Mouse (Mus musculus): ENCODE results near the gene Slc25a21. TPM values are rescaled to one million over a fixed set of nuclear protein-coding genes. Genes with fewer than 3 reads are reported as not detected.

Slc25a21 gene
- polyA plus RNA-seq, 1 experiment = 20.3 TPM

DNA sequence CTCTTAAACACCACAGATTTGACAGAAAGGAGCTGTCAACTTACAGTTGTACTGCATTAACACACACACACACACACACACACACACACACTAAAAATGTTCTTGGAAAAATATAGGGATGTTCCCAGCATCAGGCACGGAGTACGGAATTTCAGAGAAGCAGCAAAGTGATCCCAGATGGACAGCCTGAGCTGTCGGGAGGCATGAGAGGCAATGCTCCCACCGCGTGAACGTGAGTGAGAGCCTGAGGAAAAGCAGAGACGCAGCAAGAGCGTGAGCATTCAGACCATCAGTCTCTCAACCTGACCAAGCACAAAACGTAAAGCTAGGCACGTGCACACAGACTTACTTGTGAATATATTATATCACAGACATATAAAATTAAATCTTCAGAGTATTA, 81.8 kb downstream of the Slc25a21 start:
- TF ChIP-seq GATA1 (IDR thresholded peaks at IDR 0.05; ENCODE audit: low read length) = no peak

DNA sequence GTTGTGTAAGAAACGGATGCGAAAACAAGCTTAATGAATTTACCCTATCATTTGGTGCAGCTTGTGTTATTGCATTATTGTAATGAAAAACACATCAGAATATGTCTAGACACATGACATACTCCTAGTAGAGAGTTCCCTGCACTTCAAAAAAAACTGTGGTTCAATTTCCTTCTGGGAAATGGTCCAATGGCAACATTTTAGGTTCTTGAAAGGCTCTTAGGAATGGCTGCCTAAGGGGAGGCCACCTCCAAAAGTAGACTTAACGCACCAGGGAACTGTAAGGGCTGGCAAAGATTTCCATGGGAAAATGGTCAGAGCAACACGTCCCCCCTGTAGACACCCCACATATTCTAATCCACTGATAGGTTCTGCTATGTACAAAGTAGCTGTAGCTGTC, 87.9 kb downstream of the Slc25a21 start:
- TF ChIP-seq GATA1 (IDR thresholded peaks at IDR 0.05; ENCODE audit: low read length) = no peak

DNA sequence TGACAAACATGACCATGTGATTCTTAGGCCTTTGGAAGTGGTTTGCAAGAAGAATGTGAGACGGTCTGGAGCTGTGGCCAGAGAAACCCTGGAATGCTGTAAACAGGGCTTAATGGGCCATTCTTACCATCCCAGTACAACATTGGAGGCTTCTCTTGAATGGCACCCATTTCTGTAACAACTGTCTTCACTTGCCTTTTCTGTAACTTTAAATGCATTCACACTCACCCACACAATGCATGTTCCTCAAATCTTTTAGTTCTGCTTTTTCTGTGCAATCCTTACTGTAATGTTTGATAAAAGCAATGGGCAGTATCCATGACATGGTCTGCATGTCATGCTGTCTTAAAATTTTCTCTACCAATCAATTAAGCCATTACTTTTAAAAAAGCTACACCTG, 95.0 kb downstream of the Slc25a21 start:
- no peak for TF ChIP-seq GATA1 (IDR thresholded peaks at IDR 0.05; ENCODE audit: low read length)

DNA sequence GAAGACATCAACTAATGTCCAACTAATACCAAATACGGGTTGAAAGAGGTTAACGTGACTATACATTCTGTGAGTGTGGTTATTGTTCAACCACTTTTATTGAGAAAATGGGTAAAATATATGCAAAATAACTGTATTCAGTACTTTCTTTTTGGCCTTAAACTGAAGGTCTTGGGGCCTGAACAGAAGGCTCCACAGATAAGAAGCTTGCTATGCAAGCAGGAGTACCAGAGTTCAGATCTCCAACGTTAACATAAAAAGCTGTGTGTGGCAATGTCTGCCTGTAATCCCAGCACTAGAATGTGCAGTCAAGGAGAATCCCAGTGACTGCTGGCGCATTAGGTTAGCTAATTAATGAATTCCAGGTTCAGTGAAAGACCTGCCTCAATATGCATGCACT, 96.7 kb downstream of the Slc25a21 start:
- no peak for TF ChIP-seq GATA1 (IDR thresholded peaks at IDR 0.05; ENCODE audit: low read length)

DNA sequence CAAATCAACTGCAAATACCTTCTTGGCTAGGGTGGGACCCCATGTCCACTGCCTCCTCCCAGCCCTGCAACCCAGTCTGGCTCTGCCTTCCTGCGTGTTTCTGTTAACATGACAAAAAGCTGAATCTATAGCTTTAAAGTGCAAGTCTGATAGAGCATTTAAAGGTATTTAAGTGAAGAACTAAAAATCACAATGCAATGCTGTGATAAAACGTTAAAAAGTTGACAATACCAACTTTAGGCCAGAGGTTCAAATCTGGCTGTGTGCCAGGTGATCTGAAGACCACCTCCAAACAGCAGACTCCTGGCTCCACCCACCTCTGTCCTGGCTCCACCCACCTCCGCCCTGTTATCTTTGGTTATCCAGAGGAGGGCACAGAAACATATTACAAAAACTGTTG, 98.2 kb downstream of the Slc25a21 start:
- TF ChIP-seq GATA1 (IDR thresholded peaks at IDR 0.05; ENCODE audit: low read length) = no peak

DNA sequence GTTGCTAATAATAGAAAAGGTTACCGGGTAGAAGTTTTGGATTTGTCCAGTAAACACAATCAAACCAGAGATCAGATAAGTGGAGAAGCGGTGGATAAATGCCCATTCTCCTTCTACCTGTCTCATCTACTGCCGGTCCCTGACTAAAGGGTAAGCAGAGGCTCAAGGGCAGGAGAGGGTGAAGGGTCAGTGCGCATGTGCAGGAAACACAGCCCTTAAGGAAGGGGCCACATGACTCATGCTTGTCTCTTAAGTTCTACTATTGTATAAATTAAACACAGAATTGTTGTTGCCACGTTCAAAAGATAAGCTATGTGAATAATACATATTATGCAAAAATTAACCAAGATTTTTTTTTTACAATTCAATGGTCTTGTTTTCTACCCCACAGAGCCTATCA, 98.9 kb downstream of the Slc25a21 start:
- no peak for TF ChIP-seq GATA1 (IDR thresholded peaks at IDR 0.05; ENCODE audit: low read length)

DNA sequence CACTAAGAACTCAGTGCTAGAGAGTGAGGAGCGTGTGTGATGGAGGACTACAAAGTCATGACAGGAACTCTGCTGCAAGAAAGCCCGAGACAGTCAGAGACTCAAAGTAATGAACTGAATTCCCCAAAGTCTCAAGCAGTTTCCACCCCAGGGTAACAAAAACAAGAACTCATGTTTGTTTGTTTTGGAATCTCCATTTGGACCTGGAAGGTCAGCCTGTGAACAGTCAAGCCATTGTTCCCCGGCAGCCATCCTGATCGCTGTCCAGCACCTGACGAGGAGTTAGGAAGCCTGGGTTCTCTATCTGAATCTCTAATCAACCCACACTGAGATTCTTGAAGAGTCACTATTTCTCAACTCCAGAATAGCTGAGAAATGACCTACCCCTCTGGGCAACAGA, 104.2 kb downstream of the Slc25a21 start:
- TF ChIP-seq GATA1 (IDR thresholded peaks at IDR 0.05; ENCODE audit: low read length) = no peak

DNA sequence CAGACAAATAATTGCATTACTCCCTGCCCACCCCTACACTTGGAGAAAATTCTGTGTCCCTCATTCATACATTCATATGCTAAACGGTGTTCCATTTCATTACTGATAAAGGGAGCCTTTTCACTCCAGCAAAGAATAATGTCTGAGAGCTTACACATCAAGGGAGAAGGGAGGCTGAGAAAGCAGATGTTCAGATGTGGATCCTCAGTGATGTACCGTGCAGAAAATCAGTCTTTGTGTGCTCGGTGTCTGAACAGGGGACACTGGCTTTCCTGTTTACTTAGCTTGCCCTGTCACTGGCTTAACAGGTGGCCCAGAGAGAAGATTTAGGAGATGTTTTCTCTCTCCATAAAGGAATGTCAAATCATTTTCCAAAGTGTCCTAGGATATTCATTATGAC, 112.8 kb downstream of the Slc25a21 start:
- no peak for TF ChIP-seq GATA1 (IDR thresholded peaks at IDR 0.05; ENCODE audit: low read length)

DNA sequence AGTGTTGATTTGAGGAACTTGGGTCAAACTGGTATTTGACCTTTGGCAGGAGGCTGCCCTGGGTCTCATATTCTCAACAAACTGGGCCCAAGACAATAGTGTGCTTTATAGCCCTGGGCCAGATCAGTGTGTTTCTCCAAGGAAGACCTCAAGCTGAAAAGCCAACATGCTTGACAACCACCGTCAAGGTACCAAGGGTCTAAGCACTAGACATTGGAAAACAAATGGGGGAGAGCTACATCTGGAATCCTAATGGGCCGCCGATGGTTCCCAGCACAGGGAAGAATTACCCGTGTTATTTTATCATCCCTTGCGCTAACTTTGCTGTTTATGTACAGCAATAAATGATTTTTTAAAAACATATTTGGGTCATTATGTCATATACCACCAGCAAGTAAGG, 113.7 kb downstream of the Slc25a21 start:
- no peak for TF ChIP-seq GATA1 (IDR thresholded peaks at IDR 0.05; ENCODE audit: low read length)

DNA sequence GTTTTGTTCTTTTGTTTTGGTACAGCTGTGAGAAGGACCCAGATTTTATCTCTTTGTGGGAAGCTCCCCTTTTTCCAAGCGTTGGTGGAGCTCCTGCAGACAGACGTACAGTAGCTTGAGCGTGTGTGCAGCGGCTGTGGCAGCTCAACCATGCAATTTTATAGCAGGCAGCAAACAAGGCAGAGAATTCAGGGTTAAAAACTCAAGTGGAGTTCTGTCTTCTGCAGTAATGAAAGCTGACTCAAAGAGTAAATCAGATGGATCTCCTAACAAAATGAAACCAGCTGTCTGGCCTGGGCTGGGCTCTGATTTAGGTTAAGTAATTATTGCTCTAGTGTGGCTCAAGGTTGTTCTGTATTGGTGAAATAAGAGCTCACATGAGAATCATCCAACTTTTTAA, 120.7 kb downstream of the Slc25a21 start:
- no peak for TF ChIP-seq GATA1 (IDR thresholded peaks at IDR 0.05; ENCODE audit: low read length)

DNA sequence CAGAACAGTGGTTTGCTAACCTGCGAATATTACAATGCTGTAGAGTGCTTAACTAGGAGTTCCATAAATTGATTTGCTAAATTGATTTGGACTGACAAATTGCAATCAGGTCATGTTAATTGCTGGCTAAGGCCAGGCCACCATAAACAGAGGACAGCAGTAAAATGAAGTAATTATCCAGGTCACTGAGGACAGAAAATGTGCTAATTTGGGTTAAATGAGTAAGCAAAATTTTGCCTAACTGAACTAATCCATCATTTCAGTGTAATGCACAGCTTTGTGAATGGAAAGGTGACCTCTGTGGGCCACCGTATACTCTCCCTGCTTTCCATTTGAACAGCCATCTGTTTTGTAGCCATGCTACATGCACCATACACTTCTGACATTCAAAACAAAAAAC, 124.7 kb downstream of the Slc25a21 start:
- no peak for TF ChIP-seq GATA1 (IDR thresholded peaks at IDR 0.05; ENCODE audit: low read length)

DNA sequence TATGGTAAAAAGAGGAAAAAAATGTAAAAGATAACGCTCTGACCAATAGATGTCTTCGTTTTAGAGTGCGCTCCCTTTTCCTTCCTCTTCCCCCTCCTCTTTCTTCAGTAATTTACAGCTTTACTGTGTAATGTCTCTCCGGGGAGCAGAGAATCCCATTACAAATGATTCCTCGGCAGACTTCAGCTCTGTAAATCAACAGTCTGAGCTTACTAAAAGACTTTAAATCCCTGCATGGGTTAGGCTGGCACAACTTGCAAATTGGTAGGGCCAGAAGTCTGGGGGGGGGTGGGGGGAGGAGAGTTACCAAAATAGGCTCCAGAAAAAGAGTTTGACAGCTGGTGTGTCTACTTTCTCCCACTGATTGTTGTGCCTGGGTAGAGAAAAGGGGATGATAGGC, 128.7 kb downstream of the Slc25a21 start:
- no peak for TF ChIP-seq GATA1 (IDR thresholded peaks at IDR 0.05; ENCODE audit: low read length)

DNA sequence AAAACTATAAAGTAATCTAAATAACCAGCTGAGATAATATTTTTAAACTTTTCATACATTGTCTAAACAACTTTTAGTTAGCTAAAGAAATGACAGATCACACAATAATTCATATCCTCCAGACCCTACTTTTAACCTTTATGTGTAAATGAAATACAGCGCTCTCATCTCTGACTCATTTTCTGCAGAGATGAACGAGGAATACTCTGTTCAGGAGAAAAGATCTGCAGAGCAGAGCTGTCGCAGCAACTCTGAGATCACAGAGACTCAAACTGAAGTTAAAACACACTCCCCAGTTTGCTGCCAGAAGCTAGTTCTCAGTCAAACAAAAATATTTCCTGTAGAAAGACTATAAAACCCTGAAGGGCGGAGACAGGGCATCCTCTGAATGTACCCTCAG, 177.5 kb downstream of the Slc25a21 start:
- no peak for TF ChIP-seq GATA1 (IDR thresholded peaks at IDR 0.05; ENCODE audit: low read length)

DNA sequence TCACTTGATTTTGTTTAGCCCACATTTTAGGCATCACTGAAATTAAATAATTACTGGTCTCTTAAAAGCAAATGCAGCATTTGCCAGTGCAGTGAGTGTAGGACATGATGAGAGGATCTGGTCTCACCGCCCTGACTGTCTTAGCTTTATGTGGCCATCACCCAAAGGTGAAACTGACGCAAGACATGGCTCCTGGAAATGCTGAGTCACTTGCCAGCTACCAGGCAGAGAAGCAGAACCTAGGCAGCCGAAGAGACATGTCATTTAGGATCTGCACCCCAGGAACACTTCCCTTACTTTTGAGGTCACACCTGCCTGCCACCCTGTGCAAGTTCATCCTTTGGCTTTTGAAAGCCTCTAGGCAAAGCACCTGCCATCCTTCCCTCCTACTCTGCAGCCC, 180.4 kb downstream of the Slc25a21 start:
- TF ChIP-seq GATA1 (IDR thresholded peaks at IDR 0.05; ENCODE audit: low read length) = no peak

DNA sequence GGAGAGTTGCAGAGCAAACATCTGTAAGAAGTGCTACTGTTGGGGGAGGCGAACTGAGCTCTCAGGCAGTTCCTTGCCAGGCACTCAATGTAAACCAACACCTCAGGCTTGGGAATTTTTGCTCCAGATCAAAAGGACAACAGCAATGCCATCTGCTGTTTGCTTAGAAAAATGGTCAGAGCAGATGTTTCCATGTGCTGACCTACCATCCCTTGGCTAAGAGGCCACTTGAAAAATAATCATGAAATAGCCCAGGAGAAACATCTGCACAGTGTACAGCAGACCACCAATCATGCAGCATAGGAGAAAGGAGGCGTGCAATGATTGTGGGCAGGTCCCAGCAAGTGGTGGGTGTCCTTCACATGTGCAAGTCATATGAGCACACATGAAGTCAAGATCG, 180.9 kb downstream of the Slc25a21 start:
- TF ChIP-seq GATA1 (IDR thresholded peaks at IDR 0.05; ENCODE audit: low read length) = no peak

DNA sequence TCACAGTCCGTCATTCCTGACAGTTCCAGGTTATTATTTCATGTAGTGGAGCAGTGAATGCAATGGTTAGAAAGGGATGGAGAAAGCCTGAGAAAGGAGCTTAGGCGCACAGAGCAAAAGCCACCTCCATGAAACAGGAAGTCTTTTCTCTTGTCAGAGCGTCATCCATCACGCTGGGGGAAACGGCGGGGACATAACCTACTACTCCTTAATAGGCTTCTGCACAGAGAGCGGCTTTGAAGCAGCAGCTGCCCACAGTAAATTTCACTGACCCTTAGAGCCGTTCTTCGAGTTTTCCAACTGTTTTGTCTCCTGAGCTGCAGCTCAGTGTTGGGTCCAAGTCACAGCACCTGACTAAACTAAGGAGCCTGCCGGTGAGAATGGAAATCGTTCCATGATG, 188.3 kb downstream of the Slc25a21 start:
- TF ChIP-seq GATA1 (IDR thresholded peaks at IDR 0.05; ENCODE audit: low read length) = no peak

DNA sequence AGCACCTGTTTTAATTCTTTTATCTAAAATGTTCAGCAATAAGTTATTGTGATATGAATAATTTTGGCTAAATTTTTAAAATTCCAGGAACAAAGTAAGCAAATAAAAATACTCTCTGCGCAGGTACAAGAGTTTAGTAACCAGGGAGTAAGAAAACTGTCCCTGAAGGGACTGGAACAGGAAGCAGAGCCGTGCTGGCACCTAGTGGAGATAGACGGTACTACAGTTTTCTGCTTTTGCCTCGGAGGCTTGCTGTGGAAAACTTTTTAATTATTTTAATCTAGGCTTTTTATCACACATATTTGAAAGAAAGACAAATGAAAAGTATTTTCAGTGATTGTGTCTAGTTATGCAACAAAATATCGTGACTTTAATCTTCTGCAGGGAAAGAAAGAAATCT, 211.2 kb downstream of the Slc25a21 start:
- TF ChIP-seq GATA1 (IDR thresholded peaks at IDR 0.05; ENCODE audit: low read length) = no peak

DNA sequence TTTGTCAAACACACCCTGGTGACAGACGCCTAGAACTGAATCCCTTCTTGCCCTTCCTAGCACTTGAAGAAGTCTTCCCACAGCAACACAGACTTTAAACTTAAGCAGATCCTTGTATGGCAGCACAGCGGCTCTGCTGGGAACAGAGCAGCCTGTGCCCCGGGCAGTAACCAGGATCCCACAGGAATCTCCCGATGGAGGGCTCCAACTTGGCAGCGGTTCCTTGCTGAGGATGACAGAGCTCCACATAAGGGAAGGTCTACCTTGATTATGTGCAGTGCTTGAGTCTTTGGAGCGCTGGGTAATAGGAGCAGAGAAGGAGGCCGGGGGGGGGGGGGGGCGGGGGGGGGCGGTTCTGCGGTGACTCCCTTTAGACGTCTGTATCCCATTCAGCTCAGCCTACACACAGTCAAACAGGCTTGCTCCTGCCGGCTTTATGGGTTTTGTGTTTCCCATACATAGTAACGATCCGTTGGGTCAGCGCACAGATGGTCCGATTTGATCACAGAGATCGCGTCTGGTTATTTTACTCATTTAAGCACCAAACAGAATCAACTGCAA, 215.1 kb downstream of the Slc25a21 start:
- no peak for TF ChIP-seq GATA1 (IDR thresholded peaks at IDR 0.05; ENCODE audit: low read length)
